Mouse (Mus musculus) monocyte, adult 5-6 weeks (primary cell): ENCODE data around the gene Vezf1. TPM values are rescaled to one million over a fixed set of nuclear protein-coding genes. Genes with fewer than 3 reads are reported as not detected.
A peak's percentile ranks its signal among the peaks of the same experiment; 100 is the strongest.

Experiments used
- ATAC-seq: fragments of 153-309, 156-312 bp; replicated peaks from 2 replicates; pipeline ENCODE4 v1.8.0; 2017; ENCODE audit warnings: mild to moderate bottlenecking; ENCODE audit not compliant: low TSS enrichment, insufficient number of reproducible peaks, severe bottlenecking, poor library complexity, low FRiP score
- total RNA-seq: library from RNA; stranded (forward); fragments of 200-1000, 200-491, 200-594 nt; gene quantifications from 3 replicates; pipeline ENCODE4 v1.2.3, GENCODE M21; 2017

The Vezf1 gene
- total RNA-seq, 1 experiment from 2014 or later, result 45.9 TPM

DNA sequence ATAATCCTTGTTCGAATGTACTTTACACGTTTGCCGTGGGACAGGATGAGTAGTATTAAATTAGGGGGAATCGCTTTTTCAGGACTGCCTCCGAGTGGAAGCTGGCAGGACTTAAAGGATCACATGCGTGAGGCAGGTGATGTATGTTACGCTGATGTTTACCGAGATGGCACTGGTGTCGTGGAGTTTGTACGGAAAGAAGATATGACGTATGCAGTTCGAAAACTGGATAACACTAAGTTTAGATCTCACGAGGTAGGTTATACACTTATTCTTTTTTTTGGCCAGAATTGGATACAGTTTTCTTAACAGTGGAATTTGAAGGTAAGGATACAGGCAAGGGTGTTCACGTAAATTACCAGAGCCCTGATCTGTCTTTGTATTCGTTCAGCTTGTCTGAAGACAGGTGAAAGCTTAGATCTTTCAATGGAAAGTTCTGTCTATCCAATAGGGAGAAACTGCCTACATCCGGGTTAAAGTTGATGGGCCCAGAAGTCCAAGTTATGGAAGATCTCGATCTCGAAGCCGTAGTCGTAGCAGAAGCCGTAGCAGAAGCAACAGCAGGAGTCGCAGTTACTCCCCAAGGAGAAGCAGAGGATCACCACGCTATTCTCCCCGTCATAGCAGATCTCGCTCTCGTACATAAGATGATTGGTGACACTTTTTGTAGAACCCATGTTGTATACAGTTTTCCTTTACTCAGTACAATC, 19.0 kb upstream of the Vezf1 start:
- no peak for ATAC-seq

DNA sequence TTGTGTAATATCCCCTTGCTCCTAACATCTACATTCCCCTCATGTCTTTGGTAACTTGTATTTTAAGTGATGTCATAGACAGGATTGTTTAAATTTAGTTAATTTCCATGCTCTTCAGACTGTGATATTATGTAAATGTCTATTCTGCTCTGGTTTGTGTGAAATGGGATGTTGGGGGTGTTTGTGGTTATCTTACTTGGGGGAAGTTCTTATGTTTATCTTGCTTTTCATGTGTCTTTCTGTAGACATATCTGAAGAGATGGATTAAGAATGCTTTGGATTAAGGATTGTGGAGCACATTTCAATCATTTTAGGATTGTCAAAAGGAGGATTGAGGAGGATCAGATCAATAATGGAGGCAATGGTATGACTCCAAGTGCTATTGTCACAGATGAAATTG, 18.3 kb upstream of the Vezf1 start:
- no peak for ATAC-seq

DNA sequence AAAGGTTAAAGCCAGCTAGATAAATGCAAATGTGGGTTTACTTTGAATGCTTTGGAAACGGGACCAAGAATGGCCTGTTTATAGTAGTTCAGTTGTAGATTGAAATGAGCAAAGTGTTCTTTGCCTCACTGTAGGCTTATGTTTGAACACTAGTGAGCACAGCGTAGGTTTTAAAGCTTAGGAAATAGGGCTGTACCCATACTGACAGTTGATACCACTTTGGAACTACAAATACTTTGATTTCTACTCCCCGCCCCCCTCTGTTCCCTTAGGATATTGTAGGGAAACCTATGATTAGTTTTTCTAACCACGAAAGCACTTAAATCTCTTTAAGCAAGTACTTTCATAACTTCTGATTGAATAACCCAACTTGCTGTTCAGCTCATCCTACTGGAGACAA, 15.4 kb upstream of the Vezf1 start:
- no peak for ATAC-seq

DNA sequence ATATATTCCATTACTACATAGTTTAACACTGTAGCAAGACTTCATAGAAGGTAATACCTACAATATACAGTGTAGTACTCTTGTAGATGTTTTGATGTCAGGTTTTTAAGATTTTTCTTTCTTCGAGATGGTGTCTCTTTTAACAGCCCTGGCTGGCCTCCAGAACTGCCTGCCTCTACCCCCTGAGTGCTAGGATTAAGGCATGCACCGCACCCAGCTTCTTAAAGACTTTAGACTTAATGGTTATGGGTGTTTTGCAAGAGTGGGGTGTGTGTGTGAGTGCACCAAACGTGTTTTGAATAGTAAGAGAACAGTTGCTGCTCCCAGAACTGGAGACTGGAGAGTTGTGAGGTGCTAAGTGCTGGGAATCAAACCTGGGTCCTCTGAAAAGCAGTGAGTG, 14.3 kb upstream of the Vezf1 start:
- no peak for ATAC-seq

DNA sequence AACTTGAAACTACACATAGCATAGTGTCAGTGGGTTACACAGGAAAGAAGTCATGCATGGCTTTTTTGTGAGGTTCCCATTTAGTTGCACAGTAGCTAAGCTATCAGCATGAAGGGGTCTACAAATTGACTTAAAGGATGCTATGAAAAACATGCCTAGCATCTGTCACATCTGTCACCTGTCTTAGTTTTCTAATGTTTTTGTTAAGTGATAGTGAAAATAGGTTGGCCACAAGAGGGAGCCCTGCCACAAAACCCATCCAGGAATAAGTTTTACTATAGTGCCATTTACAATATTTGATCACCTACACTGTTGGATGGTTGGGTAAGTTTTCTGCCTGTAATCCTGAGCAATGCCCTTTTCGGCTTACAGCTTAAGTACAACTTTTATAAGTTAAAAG, 13.5 kb upstream of the Vezf1 start:
- 0 out of 2 replicates have a peak, but pooled peaks have one; percentile 18 for ATAC-seq

DNA sequence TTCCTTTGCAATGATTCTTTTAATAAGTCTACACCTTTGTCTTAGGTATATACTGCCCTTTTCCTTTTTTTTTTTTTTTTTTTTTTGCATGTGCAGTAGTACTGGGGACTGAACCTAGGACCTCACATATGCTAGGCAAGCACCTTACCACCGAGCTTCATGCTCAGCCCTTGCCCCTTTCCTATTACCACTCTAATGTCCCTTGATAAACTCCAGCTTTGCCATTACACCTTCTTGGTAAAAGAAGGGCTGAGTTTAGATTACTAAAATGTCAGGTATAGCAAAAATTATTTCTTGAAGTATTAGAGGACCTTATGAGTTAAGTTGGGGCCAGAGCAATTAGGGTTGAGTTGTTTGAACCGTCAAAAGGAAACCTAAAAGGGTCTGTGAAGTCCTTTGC, 12.3 kb upstream of the Vezf1 start:
- no peak for ATAC-seq

DNA sequence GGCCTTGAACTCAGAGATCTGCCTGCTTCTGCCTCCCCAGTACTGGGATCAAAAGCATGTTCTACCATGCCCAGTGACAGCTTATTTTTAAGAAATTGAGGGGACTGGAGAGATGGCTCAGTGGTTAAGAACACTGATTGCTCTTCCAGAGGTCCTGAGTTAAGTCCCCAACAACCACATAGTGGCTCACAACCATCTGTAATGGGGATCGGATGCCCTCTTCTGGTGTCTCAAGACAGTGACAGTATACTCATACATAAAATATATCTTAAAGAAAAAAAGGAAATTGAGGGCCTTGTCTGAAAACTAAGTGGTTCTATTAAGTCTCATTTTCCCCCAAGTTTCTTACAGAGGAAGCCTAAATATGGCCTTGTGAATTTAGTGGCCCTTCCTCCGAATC, 10.3 kb upstream of the Vezf1 start:
- no peak for ATAC-seq

DNA sequence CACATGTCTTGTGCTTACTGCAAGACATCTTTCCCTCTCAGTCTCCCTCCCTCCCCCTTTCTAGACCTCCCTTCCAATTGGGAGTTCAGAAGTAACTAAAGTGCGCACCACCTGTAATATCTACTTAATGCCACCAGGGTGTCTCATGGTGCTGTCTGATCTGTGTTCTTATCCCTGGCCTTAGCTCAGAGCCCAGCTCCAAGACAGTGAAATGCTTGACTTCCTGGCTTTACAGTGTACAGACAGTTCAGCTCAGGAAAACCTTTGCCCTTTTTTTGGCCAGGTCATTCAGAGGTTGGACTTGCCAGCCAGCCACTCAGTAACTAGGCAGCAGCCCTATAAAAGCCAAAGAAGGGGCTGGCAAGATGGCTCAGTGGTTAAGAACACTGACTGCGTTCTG, 8.9 kb upstream of the Vezf1 start:
- peak; percentile 95 for ATAC-seq

DNA sequence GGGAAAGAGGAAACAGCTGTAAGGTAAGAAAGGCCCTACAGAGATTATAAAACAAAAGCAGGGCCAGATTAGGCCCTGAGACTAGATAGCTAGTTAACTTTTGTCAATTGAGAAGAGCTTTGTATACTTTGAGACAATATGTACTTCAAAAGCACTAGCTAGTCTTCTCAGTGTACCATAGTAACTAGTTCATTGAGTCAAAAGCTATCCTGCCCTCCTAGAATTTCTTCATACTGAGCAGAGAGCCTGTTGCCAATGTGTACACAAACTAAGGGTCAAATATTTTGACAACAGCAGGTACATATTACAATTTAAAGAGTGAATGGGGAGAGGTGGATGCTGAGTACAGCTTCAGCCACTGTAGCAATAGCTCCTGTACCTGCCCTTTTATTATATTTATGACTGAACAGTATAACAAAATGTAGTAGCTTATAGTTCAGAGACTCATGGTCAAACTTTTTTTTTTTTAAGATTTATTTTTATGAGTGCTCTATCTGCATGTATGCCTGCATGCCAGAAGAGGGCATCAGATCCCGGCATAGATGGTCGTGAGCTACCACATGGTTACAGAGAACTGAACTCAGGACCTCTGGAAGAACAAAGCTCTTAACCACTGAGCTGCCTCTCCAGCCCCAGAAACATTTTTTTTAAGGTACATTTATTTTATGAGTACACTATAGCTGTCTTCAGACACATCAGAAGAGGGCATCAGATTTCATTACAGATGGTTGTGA, 6.0 kb upstream of the Vezf1 start:
- ATAC-seq, result no peak

DNA sequence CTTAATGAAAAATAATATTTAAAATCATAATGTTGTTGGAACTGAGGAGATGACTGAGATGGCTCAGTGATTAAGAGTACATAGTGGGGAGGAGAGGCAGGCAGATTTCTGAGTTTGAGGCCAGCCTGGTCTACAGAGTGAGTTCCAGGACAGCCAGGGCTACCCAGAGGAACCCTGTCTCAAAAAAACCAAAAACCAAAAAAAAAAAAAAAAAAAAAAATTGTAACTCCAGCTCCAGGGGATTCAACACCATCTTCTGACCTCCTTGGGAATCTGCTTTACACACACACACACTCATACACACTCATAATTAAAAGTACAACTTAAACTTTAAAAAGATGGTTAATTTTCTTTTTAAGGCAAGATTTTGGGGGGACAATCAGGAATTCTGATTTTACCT, 2.3 kb upstream of the Vezf1 start:
- ATAC-seq, result no peak

DNA sequence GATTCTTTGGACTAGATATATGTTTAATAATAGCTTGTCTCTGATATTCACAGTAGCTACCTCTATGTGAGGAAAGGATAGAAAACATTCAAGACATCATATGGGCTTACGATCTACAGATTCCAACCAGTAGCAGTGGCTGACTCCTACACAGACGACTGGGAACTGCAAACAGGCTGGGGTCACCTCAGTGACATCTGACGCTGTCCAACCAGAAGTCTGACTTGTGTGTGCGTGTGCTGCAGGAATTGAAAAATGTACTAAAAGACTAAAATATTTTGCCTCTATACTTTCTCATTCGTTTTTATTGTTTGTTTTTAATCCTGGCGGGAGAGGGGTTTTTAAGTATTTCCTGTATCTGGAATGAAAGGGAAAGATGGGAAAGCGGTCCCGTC, 891 bp upstream of the Vezf1 start:
- no peak for ATAC-seq

DNA sequence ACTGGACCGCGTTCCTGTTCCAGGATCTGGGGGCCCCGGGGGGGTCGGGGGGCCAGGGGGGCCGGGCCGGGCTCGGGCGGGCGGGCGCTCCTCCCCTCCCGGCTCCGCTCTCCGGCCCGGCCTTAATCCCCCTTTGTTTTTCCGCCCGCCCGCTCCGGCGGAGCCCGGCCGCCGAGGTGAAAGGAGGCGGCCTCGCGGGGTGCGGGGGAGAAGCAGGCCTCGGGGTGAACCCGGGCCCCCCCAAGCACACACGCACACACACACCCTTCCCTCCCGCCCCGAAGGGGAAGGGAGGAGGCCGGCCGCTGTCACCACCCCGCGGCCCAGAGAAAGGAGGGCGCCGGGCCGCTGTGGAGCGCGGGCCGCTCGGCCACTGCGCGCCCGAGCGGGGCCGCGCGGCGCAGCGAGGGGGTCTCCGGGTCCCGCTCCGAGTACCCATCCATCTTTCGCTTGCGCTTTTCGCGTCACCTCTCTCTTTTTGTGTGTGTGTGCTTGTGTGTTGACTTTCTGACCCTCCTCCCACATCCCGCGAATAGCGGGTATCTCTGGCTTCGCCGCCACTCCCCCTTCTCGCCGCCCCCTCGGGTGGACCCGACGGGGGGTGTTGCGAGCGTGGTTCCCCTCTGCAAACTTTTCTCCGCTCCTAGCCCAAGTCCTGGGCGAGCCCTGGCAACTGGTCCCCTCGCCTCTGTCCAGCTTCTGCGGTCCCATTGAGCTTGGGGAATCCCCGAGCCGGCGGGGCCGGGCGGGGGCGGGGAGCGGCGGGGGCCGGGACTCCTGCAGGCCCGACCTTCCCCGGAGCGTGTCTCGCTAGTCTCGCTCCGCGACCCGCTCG, 549 bp downstream of the Vezf1 start:
- peak; percentile 29 for ATAC-seq

DNA sequence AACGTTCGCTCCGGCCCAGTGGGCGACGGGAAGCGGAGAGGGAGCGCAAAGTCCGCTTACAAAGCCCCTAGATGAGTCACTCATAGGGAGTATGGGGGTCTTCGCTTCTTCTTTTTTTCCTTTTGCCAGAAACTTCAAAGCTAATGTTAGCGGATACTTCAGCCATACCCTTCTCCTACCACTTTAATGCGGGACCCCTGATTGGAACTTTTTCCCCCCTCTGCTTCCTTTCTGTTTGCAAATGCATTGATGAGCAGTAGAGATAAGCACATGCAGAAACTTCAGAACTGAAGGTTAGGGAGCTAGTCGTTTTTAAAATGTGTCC, 1.1 kb downstream of the Vezf1 start:
- no peak for ATAC-seq

DNA sequence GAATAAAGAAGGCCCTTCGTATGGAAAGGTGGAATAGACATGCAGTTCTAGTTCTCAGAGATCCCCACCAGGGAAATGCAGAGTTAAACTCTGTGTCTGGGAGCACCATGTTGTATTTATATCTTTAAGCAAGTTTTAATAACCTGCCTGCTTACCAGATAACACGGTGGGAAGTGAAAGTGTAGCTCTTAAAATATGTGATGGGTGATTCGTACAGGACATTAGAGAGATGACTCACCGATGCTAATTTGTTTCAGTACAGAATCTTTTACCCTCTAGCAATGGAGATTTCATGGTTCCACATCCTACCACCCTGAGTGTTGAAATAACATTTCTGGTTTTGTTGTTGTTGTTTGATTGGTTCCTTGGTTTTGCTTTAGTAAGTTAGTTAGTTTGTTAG, 2.3 kb downstream of the Vezf1 start:
- peak; percentile 61 for ATAC-seq

DNA sequence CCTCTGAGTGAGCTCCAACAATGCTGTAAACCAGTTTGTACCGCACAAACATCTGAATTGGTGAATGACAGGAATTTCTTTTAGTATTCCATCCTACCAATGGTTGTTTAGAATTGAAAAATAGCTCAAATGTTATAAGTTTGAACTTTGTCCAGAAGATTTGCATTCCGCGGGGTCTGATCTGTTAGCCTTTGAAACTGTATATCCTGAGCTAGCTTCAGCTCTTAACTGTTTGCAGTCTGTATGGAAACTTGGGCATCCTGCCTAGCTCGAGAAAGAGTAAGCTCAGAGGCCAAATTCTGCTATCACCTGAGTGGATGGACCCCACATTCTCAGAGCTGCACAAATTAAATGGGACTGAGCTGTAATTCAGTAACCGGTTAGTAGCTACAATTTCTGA, 3.0 kb downstream of the Vezf1 start:
- no peak for ATAC-seq

DNA sequence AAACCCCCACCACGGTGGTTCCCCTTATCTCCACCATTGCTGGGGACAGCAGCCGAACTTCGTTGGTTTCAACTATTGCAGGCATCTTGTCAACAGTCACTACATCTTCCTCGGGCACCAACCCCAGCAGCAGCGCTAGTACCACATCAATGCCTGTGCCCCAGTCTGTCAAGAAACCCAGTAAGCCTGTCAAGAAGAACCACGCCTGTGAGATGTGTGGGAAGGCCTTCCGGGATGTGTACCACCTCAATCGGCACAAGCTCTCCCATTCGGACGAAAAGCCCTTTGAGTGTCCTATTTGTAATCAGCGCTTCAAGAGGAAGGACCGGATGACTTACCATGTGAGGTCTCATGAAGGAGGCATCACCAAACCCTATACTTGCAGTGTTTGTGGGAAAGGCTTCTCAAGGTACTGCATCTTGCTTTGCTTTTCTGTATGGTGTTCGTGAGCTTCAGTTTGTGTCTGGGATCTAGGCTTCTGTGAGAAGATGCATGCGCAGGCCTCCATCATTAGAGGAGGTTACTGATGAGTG, 5.3 kb downstream of the Vezf1 start:
- no peak for ATAC-seq

DNA sequence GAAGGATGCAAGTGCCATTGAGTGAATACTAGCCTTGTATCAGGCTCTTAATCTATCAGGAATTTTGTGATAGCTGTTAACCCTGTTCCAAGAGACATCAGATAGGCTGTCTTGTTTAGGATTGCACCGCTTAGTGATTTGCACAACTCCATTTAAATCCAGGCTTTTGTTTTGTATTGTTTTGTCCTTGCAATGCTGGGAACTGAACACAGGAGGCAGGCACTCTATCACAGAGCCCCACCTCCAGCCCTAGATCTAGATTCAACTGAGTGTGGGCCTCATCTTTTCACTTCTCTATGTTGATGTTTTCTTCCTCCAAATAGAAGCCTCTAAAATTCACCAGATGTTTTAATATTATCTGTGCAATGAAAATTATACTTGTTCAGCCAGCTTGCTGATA, 7.6 kb downstream of the Vezf1 start:
- no peak for ATAC-seq

DNA sequence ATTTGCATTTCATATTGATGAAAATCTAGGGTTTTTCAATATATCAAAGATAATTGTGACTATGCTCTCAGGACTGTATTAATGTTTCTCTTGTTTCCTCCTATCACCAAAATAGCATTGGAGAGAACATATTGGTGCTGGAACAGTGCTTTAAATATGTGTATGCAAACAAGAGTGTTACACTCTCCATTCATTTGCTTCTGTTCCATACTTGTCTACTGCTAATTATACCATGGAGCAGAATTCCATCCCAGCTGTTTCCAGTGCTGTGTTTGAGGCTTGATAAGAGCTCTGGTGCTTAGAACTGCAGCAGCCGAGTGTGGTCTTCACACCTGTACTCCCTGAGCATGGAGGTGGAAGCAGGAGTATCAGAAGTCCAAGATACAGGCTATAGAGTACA, 8.3 kb downstream of the Vezf1 start:
- no peak for ATAC-seq

DNA sequence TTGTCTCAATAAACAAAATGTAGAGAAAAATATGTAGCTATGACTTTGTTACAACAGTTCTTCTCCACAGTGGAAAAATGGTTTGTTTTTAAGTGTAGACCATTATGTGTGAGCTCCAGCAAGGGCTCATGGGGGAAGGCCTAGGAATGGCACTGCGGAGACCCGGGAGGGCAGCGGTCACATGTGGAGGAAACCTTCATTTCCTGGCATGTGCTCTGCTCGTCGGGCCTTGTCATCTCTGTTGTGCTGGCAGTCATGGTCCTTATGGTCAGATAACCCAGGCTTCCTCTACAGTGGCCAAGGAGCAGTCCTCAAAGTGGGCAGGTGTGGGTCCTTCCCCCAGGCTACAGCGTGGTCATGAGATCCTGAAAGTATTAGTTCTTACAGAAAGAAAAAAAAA, 15.6 kb downstream of the Vezf1 start:
- ATAC-seq, result no peak
